Mouse (Mus musculus) embryonic fibroblast, embryonic 13.5 days (primary cell): ENCODE results near the gene Nos3. TPM values are rescaled to one million over a fixed set of nuclear protein-coding genes. Genes with fewer than 3 reads are reported as not detected.

Source experiments
- H3K27ac ChIP-seq: 2 replicates; pipeline ENCODE4 v1.5.1; 2012; ENCODE audit warnings: low read length, control low read depth, inconsistent platforms; ENCODE audit not compliant: insufficient read depth
- H3K4me1 ChIP-seq: 2 replicates; pipeline ENCODE4 v1.6.1; 2011; ENCODE audit warnings: low read length; ENCODE audit not compliant: control insufficient read depth, insufficient read depth
- H3K4me3 ChIP-seq: 2 replicates; pipeline ENCODE4 v1.5.1; 2011; ENCODE audit warnings: mild to moderate bottlenecking, control low read depth, low read length; ENCODE audit not compliant: insufficient read depth
- CTCF ChIP-seq: IDR thresholded peaks from 2 replicates; pipeline ENCODE4 v1.5.1; 2011; ENCODE audit warnings: mild to moderate bottlenecking, control low read depth, low read length, moderate library complexity, borderline replicate concordance; ENCODE audit not compliant: insufficient read depth
- POLR2A ChIP-seq: IDR thresholded peaks from 2 replicates; pipeline ENCODE4 v1.6.1; 2011; ENCODE audit warnings: low read depth, mild to moderate bottlenecking, control low read depth, low read length, moderate library complexity
- polyA plus RNA-seq: library from polyadenylated mRNA; stranded (reverse); fragments of >200 nt; gene quantifications from 2 replicates; pipeline ENCODE4 v1.2.4, GENCODE M21; 2011; ENCODE audit warnings: low read depth; ENCODE audit not compliant: missing spikeins, insufficient read length

The Nos3 gene
- polyA plus RNA-seq, 1 experiment, result not detected

GRCm38 (mm10) chr5:24409466-24409865 lies 44.9 kb downstream of the Nos3 start:
- no peaks in the 10 kb centered on the region; the same call in 1 of the 2 replicates for H3K4me1 ChIP-seq
- no peak overlapping the region for H3K4me3 ChIP-seq
- H3K27ac ChIP-seq, result no peak overlapping the region
- TF ChIP-seq POLR2A, result no peak
- TF ChIP-seq CTCF, result no peak

GRCm38 (mm10) chr5:24412063-24412462 lies 47.5 kb downstream of the Nos3 start:
- TF ChIP-seq POLR2A (no peak), CTCF (no peak)
- H3K27ac ChIP-seq, result no peak overlapping the region
- no peak overlapping the region for H3K4me3 ChIP-seq
- H3K4me1 ChIP-seq, result no peaks in the 10 kb centered on the region

GRCm38 (mm10) chr5:24413042-24413693 lies 48.6 kb downstream of the Nos3 start, which contains the start of gene Asic3:
TSS of gene Asic3 (plus strand) at chr5:24413392.
- H3K4me1 ChIP-seq, result no peaks in the 10 kb centered on the region
- no peak within 1 kb of the TSS for H3K27ac ChIP-seq
- H3K4me3 ChIP-seq, result no peak within 1 kb of the TSS
- TF ChIP-seq POLR2A (no peak), CTCF (no peak)

- Histone ChIP-seq H3K27ac (no peak overlapping the region), H3K4me3 (no peak overlapping the region), H3K4me1 (no peaks in the 10 kb centered on the region)
- TF ChIP-seq POLR2A, result no peak
- TF ChIP-seq CTCF, result no peak
Measured at GRCm38 (mm10) chr5:24413938-24414337, 49.3 kb downstream of the Nos3 start.

GRCm38 (mm10) chr5:24416222-24416736 lies 51.7 kb downstream of the Nos3 start:
- H3K27ac ChIP-seq, result no peak overlapping the region
- TF ChIP-seq POLR2A (0 out of 2 replicates have a peak, but pooled peaks have one; percentile 17), CTCF (no peak)
- no peak overlapping the region for H3K4me3 ChIP-seq
- H3K4me1 ChIP-seq, result no peaks in the 10 kb centered on the region

GRCm38 (mm10) chr5:24417587-24417986 lies 53.0 kb downstream of the Nos3 start:
- H3K27ac ChIP-seq, result no peak overlapping the region
- H3K4me1 ChIP-seq, result no peaks in the 10 kb centered on the region
- H3K4me3 ChIP-seq, result no peak overlapping the region
- no peak for TF ChIP-seq CTCF
- no peak for TF ChIP-seq POLR2A

GRCm38 (mm10) chr5:24420381-24420780 lies 55.8 kb downstream of the Nos3 start:
- Histone ChIP-seq H3K4me1 (no peaks in the 10 kb centered on the region), H3K4me3 (no peak overlapping the region), H3K27ac (no peak overlapping the region)
- TF ChIP-seq CTCF, result no peak
- TF ChIP-seq POLR2A, result no peak

- TF ChIP-seq POLR2A, result peak; percentile 86
- TF ChIP-seq CTCF, result no peak
- peaks cover 4% of the 10 kb centered on the region for H3K4me1 ChIP-seq
- H3K27ac ChIP-seq, result peak within 1 kb of the TSS; percentile 84
- peak within 1 kb of the TSS; percentile 83 for H3K4me3 ChIP-seq
Measured at GRCm38 (mm10) chr5:24423129-24424003, 58.8 kb downstream of the Nos3 start, which contains the start of the genes Cdk5 and Slc4a2. TSS of gene Cdk5 (minus strand) at chr5:24423530. TSS of gene Slc4a2 (plus strand) at chr5:24423837.

- TF ChIP-seq CTCF, result no peak
- no peak; the same call in 1 of the 2 replicates for TF ChIP-seq POLR2A
- Histone ChIP-seq H3K27ac (peak overlapping the region; percentile 84), H3K4me1 (peaks cover 4% of the 10 kb centered on the region), H3K4me3 (peak overlapping the region; percentile 39)
Measured at GRCm38 (mm10) chr5:24424004-24424781, 59.6 kb downstream of the Nos3 start.
